ENCODE assay signal across 24 mouse cellular contexts in the genomic region with DNA sequence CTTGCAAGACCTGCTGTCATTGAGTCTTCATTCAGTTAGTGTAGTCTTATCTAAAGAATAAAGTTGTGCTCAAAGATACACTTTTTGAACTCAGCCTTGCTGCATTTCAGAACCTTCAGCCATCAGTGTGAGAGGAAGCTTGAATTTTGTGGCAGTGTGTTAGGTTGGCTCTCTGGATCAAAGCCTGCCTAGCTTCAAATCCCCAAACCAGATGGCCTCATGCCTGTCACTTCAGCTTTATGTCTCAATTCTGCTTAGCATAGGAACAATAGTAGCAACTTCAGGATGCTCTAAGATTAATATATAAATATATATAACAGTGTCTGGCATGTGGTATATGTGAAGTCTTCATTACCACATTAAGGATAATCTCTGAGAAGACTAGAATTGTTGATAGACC.
"Had no signal": no experiment of that assay in that cellular context is flagged by ENCODE, and none has a peak within 500 bp of the region (broad histone marks: within the 10 kb centered on the region; RNA-seq: fewer than 3 reads in every experiment).

No protein-coding gene starts in this region.

- H3K27me3 ChIP-seq: heart, embryonic 12.5 days; hindbrain, embryonic 12.5 days; intestine, embryonic 15.5 days; limb, embryonic 12.5 days; liver, embryonic 13.5 days; liver, embryonic 15.5 days had no signal

- H3K9me3 ChIP-seq: heart, embryonic 10.5 days; heart, embryonic 12.5 days; hindbrain, embryonic 10.5 days; hindbrain, embryonic 12.5 days; intestine, embryonic 15.5 days; limb, embryonic 10.5 days; limb, embryonic 12.5 days; liver, embryonic 13.5 days; liver, embryonic 15.5 days had no signal

- ATAC-seq: inflammation-experienced regulatory T-cells, adult 6 months; intestine, embryonic 15.5 days had no signal

- DNase-seq: gastrocnemius, postnatal 14 days; heart, adult 18-20 months; heart, postnatal 10 days; heart, postnatal 4 days; kidney, adult 18-20 months; kidney, adult 8-10 months; kidney, postnatal 10 days; kidney, postnatal 25 days; kidney, postnatal 4 days; liver; liver, embryonic 13.5 days had no signal

- H3K36me3 ChIP-seq: hindbrain, embryonic 10.5 days; hindbrain, embryonic 12.5 days; intestine, embryonic 15.5 days; liver, embryonic 13.5 days; liver, embryonic 15.5 days had no signal

- H3K4me3 ChIP-seq: heart, embryonic 10.5 days; heart, embryonic 12.5 days; hindbrain, embryonic 10.5 days; hindbrain, embryonic 12.5 days; intestine, embryonic 15.5 days; layer of hippocampus, adult 2 months; left cerebral cortex, adult 2 months; limb, embryonic 10.5 days; limb, embryonic 12.5 days; liver, embryonic 13.5 days; liver, embryonic 15.5 days had no signal

- H3K9ac ChIP-seq: heart, embryonic 12.5 days; hindbrain, embryonic 12.5 days; hindbrain, embryonic 14.5 days; intestine, embryonic 15.5 days; limb, embryonic 12.5 days; liver, embryonic 13.5 days; liver, embryonic 15.5 days had no signal

- H3K27ac ChIP-seq: heart, embryonic 10.5 days; hindbrain, embryonic 10.5 days; hindbrain, embryonic 12.5 days; hindbrain, embryonic 14.5 days; intestine, embryonic 15.5 days; layer of hippocampus, adult 2 months; left cerebral cortex, adult 2 months; limb, embryonic 10.5 days; limb, embryonic 12.5 days; liver, embryonic 13.5 days; liver, embryonic 15.5 days had no signal

- H3K4me2 ChIP-seq: heart, embryonic 12.5 days; hindbrain, embryonic 12.5 days; hindbrain, embryonic 14.5 days; intestine, embryonic 15.5 days; limb, embryonic 12.5 days; liver, embryonic 11.5 days; liver, embryonic 13.5 days; liver, embryonic 15.5 days had no signal
